In the genomic region with DNA sequence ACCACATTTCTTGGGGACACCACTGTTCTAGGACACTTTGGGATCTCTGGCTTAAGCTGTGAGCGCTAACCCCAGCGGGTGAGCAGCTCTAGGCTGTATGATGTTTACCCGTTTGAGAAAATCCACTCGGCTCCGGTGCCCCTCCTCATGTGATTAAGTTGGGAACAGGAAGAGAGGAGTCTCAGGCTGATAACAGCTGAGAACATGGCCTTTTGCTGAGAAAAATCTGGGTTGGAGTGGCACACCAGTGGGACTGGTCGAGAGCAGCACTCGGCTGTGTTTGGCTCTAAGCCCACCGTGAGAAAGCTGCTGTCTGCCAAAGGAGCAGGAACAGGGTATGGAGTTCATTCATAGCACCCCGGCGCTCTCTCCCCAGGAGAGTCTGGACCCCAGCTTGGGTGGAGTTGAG, we compare ENCODE assay signal across 8 mouse cellular contexts. TPM values are rescaled to one million over a fixed set of nuclear protein-coding genes. Genes with fewer than 3 reads are reported as not detected.
DNase-seq lines count a peak whose midpoint lies in the region; ATAC-seq and TF ChIP-seq lines count a peak whose summit lies in the region.

No protein-coding gene starts in this region.

- peak overlapping the region; percentile 10; the same call in 1 of the 2 replicates for H3K9ac ChIP-seq in midbrain, embryonic 11.5 days (ENCODE audit: low read length)

- H3K9me3 ChIP-seq in hindbrain, embryonic 10.5 days: no peaks in the 10 kb centered on the region
- H3K9me3 ChIP-seq in midbrain, embryonic 11.5 days (ENCODE audit: control insufficient read depth, low read length): no peaks in the 10 kb centered on the region

- peak overlapping the region; percentile 95 for H3K4me2 ChIP-seq in midbrain, embryonic 11.5 days

- H3K27me3 ChIP-seq in hindbrain, embryonic 10.5 days (ENCODE audit: insufficient read depth, poor library complexity, severe bottlenecking): peaks cover 44% of the 10 kb centered on the region
- peaks cover 20% of the 10 kb centered on the region for H3K27me3 ChIP-seq in midbrain, embryonic 11.5 days (ENCODE audit: control insufficient read depth, insufficient read depth, low read length)

- TF ChIP-seq CTCF in left cerebral cortex, adult 2 months (IDR thresholded peaks at IDR 0.05): no peak; the same call in 1 of the 2 replicates

- WGBS in hindbrain, embryonic 10.5 days: 14% methylated on average over 10 of the region's 10 CpGs
- 7% methylated on average over 10 of the region's 10 CpGs for WGBS in midbrain, embryonic 11.5 days

- no peaks in the 10 kb centered on the region for H3K36me3 ChIP-seq in hindbrain, embryonic 10.5 days
- no peaks in the 10 kb centered on the region for H3K36me3 ChIP-seq in midbrain, embryonic 11.5 days (ENCODE audit: control insufficient read depth, insufficient read depth, low read length)

- no peak for DNase-seq in left cerebral cortex, adult 2 months (ENCODE audit: extremely low spot score in 1 of 2, low spot score in 2 of 2)
- DNase-seq in left cerebral cortex, postnatal 10 days (ENCODE audit: extremely low spot score in 1 of 2, low spot score in 2 of 2): no peak
- DNase-seq in cerebellum, postnatal 25 days: peak; percentile 57 to 67
- DNase-seq in hindbrain, embryonic 10.5 days (ENCODE audit: low spot score): no peak
- peak; percentile 82 for DNase-seq in midbrain, embryonic 11.5 days (ENCODE audit: low spot score, missing footprints)
- DNase-seq in frontal cortex, postnatal 25 days (ENCODE audit: low spot score in 2 of 2): no peak
- no peak for DNase-seq in right cerebral cortex, postnatal 14 days
- DNase-seq in layer of hippocampus, postnatal 25 days (ENCODE audit: extremely low spot score in 1 of 2, low spot score in 1 of 2): no peak

- H3K4me1 ChIP-seq in hindbrain, embryonic 10.5 days (replicated peaks): peaks cover 74% of the 10 kb centered on the region
- H3K4me1 ChIP-seq in midbrain, embryonic 11.5 days (ENCODE audit: control insufficient read depth, insufficient read depth, low read length): peaks cover 19% of the 10 kb centered on the region

- intact Hi-C loops in left cerebral cortex, adult 2 months (cut with DNase I): loop anchor here (5.0 kb wide), 1 partner anchor 129 kb away; a partner anchor contains a TSS
- intact Hi-C loops in left cerebral cortex, postnatal 10 days (cut with DNase I): loop anchor here (5.0 kb wide), 1 partner anchor 69 kb away; no protein-coding TSS in a partner anchor

- H3K4me3 ChIP-seq in left cerebral cortex, adult 2 months: peak overlapping the region; percentile 90
- peak overlapping the region; percentile 96 for H3K4me3 ChIP-seq in hindbrain, embryonic 10.5 days
- H3K4me3 ChIP-seq in midbrain, embryonic 11.5 days (ENCODE audit: low read depth, low read length): peak overlapping the region; percentile 97

- no peak overlapping the region for H3K27ac ChIP-seq in left cerebral cortex, adult 2 months
- H3K27ac ChIP-seq in hindbrain, embryonic 10.5 days: 0 out of 2 replicates have a peak overlapping the region, but pooled peaks have one; percentile 89
- H3K27ac ChIP-seq in midbrain, embryonic 11.5 days (ENCODE audit: low read depth, low read length): no peak overlapping the region

- ATAC-seq in midbrain, embryonic 11.5 days (ENCODE audit: low FRiP score): no peak

RNA-seq across cellular contexts. Expression of a gene that starts 3.2 kb away (rescaled TPM):
- 10 to 100 TPM; 52.2 to 58.1 TPM for total RNA-seq in left cerebral cortex, adult 2 months (2021)
- 10 to 100 TPM; 29.9 to 32.1 TPM for total RNA-seq in left cerebral cortex, postnatal 10 days (2021)
- polyA plus RNA-seq in hindbrain, embryonic 10.5 days (2016; fragmentation: Nextera tagmentation; extraction: Ambion mirVana): 4.4 TPM in 2 replicates
- polyA plus RNA-seq in midbrain, embryonic 11.5 days (2014; fragmentation: Nextera tagmentation; extraction: Ambion mirVana): 1.4 and 1.5 TPM in 2 replicates
- 10 to 100 TPM; 45.6 to 52.9 TPM for total RNA-seq in layer of hippocampus, postnatal 25 days (2021)

RNA-seq across cellular contexts. Expression of a gene that starts 23.0 kb away (rescaled TPM):
- 1 to 10 TPM; 2.4 to 3.3 TPM for total RNA-seq in left cerebral cortex, adult 2 months (2021)
- 1 to 10 TPM; 2.4 to 2.9 TPM for total RNA-seq in left cerebral cortex, postnatal 10 days (2021)
- 17.2 and 20.6 TPM in 2 replicates for polyA plus RNA-seq in hindbrain, embryonic 10.5 days (2016; fragmentation: Nextera tagmentation; extraction: Ambion mirVana)
- polyA plus RNA-seq in midbrain, embryonic 11.5 days (2014; fragmentation: Nextera tagmentation; extraction: Ambion mirVana): 17.3 and 19.2 TPM in 2 replicates
- 1 to 10 TPM; 3.0 to 3.2 TPM for total RNA-seq in layer of hippocampus, postnatal 25 days (2021)

RNA-seq across cellular contexts. Expression of a gene that starts 41.6 kb away (rescaled TPM):
- total RNA-seq in left cerebral cortex, adult 2 months (2021): 10 to 100 TPM; 72.2 to 73.7 TPM
- total RNA-seq in left cerebral cortex, postnatal 10 days (2021): 10 to 100 TPM; 63.1 to 70.0 TPM
- 59.4 and 65.9 TPM in 2 replicates for polyA plus RNA-seq in hindbrain, embryonic 10.5 days (2016; fragmentation: Nextera tagmentation; extraction: Ambion mirVana)
- 40.5 and 44.4 TPM in 2 replicates for polyA plus RNA-seq in midbrain, embryonic 11.5 days (2014; fragmentation: Nextera tagmentation; extraction: Ambion mirVana)
- total RNA-seq in layer of hippocampus, postnatal 25 days (2021): 100 to 1,000 TPM in 1 of 2 experiments, 10 to 100 TPM in 1; 85.9 to 101 TPM

Comparison
In these comparisons a context has a peak if more than half of its experiments do, and no peak if none do; other contexts are left out.
1. DNase-seq: peak in cerebellum, postnatal 25 days (2 of 2) and midbrain, embryonic 11.5 days (single experiment); none in left cerebral cortex, adult 2 months (0 of 2), left cerebral cortex, postnatal 10 days (0 of 2), hindbrain, embryonic 10.5 days (single experiment), frontal cortex, postnatal 25 days (0 of 2), right cerebral cortex, postnatal 14 days (single experiment) and layer of hippocampus, postnatal 25 days (0 of 2).
2. Peak in every context shown above with its lines, with median percentiles within 50 percentile points of each other: H3K4me3 ChIP-seq.